Comparison of ENCODE assay signal across 18 mouse cellular contexts in genomic region chr4:83053206-83053605, GRCm38 (mm10).
"Had no signal": no experiment of that assay in that cellular context is flagged by ENCODE, and none has a peak within 500 bp of the region (broad histone marks: within the 10 kb centered on the region; RNA-seq: fewer than 3 reads in every experiment).

No protein-coding gene starts in this region.

- H3K36me3 ChIP-seq: liver, embryonic 13.5 days; midbrain, embryonic 12.5 days; midbrain, embryonic 15.5 days; neural tube, embryonic 12.5 days; neural tube, embryonic 15.5 days; stomach, embryonic 15.5 days had no signal

- DNase-seq: kidney, adult 2 months; kidney, postnatal 10 days; kidney, postnatal 4 days; left cerebral cortex, postnatal 4 days; liver, embryonic 13.5 days; lung, adult 2 months; lung, postnatal 14 days; lung, postnatal 4 days; right cerebral cortex, postnatal 4 days; thymus, adult 18-20 months; thymus, postnatal 14 days; thymus, postnatal 4 days had no signal

- H3K4me3 ChIP-seq: liver, embryonic 13.5 days; midbrain, embryonic 12.5 days; neural tube, embryonic 12.5 days had no signal

- H3K27ac ChIP-seq: liver, embryonic 13.5 days; midbrain, embryonic 12.5 days; midbrain, embryonic 15.5 days; neural tube, embryonic 12.5 days; neural tube, embryonic 15.5 days had no signal

- H3K9me3 ChIP-seq: liver, embryonic 13.5 days; midbrain, embryonic 12.5 days; midbrain, embryonic 15.5 days; neural tube, embryonic 12.5 days; neural tube, embryonic 15.5 days; stomach, embryonic 15.5 days had no signal

- H3K9ac ChIP-seq: liver, embryonic 13.5 days; midbrain, embryonic 12.5 days; neural tube, embryonic 12.5 days; neural tube, embryonic 15.5 days; stomach, embryonic 15.5 days had no signal

- H3K4me2 ChIP-seq: liver, embryonic 13.5 days had no signal

- H3K4me1 ChIP-seq: liver, embryonic 13.5 days; stomach, embryonic 15.5 days had no signal

- H3K27me3 ChIP-seq: midbrain, embryonic 12.5 days; midbrain, embryonic 15.5 days; stomach, embryonic 15.5 days had no signal

- ATAC-seq: intestine, postnatal 0 days; midbrain, embryonic 15.5 days had no signal
